Mouse (Mus musculus): Measurements from ENCODE around the gene A630089N07Rik. TPM values are rescaled to one million over a fixed set of nuclear protein-coding genes. Genes with fewer than 3 reads are reported as not detected.
A peak's percentile ranks its signal among the peaks of the same experiment; 100 is the strongest.

A630089N07Rik gene
- total RNA-seq, 2 experiments from 2014 or later: 1.4 to 1.5 TPM

- intact Hi-C loops (cut with DNase I): loop anchor here (2.0 to 5.0 kb wide), 2 partner anchors 33 to 118 kb away; partner anchors contain the start of genes A630089N07Rik and B230307C23Rik
- DNase-seq: no peak
Observed at GRCm38 (mm10) chr16:97963956-97964540, 118.2 kb downstream of the A630089N07Rik start.

- intact Hi-C loops (cut with DNase I): loop anchor here (2.0 to 5.0 kb wide), 2 partner anchors 34 to 120 kb away; partner anchors contain the start of genes A630089N07Rik and B230307C23Rik
- peak; percentile 97 for DNase-seq
Observed at GRCm38 (mm10) chr16:97962151-97962948, 119.9 kb downstream of the A630089N07Rik start, which contains the start of the genes C2cd2 and Zbtb21. C2cd2 (minus strand) TSS chr16:97962598. Zbtb21 (minus strand) TSS chr16:97962622.

GRCm38 (mm10) chr16:97961381-97962150, 120.7 kb downstream of the A630089N07Rik start:
- intact Hi-C loops (cut with DNase I): loop anchor here (1.0 to 5.0 kb wide), 4 partner anchors 35 to 121 kb away; partner anchors contain the start of genes A630089N07Rik, B230307C23Rik and Prdm15
- peak in 1 of 2 experiments; percentile 15 for DNase-seq

GRCm38 (mm10) chr16:97960348-97960747, 121.9 kb downstream of the A630089N07Rik start:
- no peak for DNase-seq
- intact Hi-C loops (cut with DNase I): loop anchor here (2.0 to 5.0 kb wide), 2 partner anchors 110 to 122 kb away; partner anchors contain the start of genes A630089N07Rik and Prdm15

GRCm38 (mm10) chr16:97958401-97958973, 123.8 kb downstream of the A630089N07Rik start:
- intact Hi-C loops (cut with DNase I): no loop called here
- DNase-seq: no peak

- DNase-seq: no peak
- intact Hi-C loops (cut with DNase I): no loop called here
Observed at GRCm38 (mm10) chr16:97957626-97958025, 124.6 kb downstream of the A630089N07Rik start.

GRCm38 (mm10) chr16:97956011-97956410, 126.2 kb downstream of the A630089N07Rik start:
- intact Hi-C loops (cut with DNase I): no loop called here

GRCm38 (mm10) chr16:97953300-97953699, 128.9 kb downstream of the A630089N07Rik start:
- intact Hi-C loops (cut with DNase I): no loop called here
- no peak for DNase-seq

More at GRCm38 (mm10) chr16:97956011-97956410, 126.2 kb downstream of the A630089N07Rik start:
- DNase-seq: no peak

- no peak for DNase-seq
- intact Hi-C loops (cut with DNase I): no loop called here
Observed at GRCm38 (mm10) chr16:97952801-97953200, 129.4 kb downstream of the A630089N07Rik start.

- no peak for DNase-seq
- intact Hi-C loops (cut with DNase I): no loop called here
Observed at GRCm38 (mm10) chr16:97952371-97952770, 129.9 kb downstream of the A630089N07Rik start.

Other genes with a start within 250 kb of the A630089N07Rik start
- gene Prdm15, start 230.6 kb downstream of the A630089N07Rik start, total RNA-seq (2021): 1 to 10 TPM; 4.2 to 7.7 TPM
- gene C2cd2, start 119.9 kb downstream of the A630089N07Rik start, total RNA-seq (2021): 10 to 100 TPM; 18.3 to 28.8 TPM
- gene Zbtb21, start 119.8 kb downstream of the A630089N07Rik start, total RNA-seq (2021): 1 to 10 TPM; 9.3 to 9.5 TPM
- 1 to 10 TPM; 4.1 to 4.3 TPM for gene B230307C23Rik, start 85.1 kb downstream of the A630089N07Rik start, total RNA-seq (2021)